Mouse (Mus musculus) brain, embryonic 14.5 days (tissue): Measurements from ENCODE around the gene Mbtd1.

Experiments
- CTCF ChIP-seq: fragments of 200-500 bp; IDR thresholded peaks from 2 replicates; pipeline ENCODE4 v1.5.1; 2012; ENCODE audit warnings: inconsistent platforms, mild to moderate bottlenecking, moderate library complexity, borderline replicate concordance; ENCODE audit not compliant: insufficient read depth, insufficient read length; ENCODE audit errors: extremely low read depth
- POLR2A ChIP-seq: fragments of 200-500 bp; IDR thresholded peaks from 2 replicates; pipeline ENCODE4 v1.6.1; 2012; ENCODE audit warnings: mild to moderate bottlenecking, inconsistent platforms, borderline replicate concordance; ENCODE audit not compliant: poor library complexity, insufficient read depth, insufficient read length, severe bottlenecking; ENCODE audit errors: extremely low read depth

GRCm38 (mm10) chr11:93940906-93941305 lies 55.3 kb downstream of the Mbtd1 start:
- TF ChIP-seq POLR2A (no peak), CTCF (no peak)
